Mouse (Mus musculus) forebrain, embryonic 13.5 days (tissue): ENCODE measurements around the gene Mccc1. TPM values are rescaled to one million over a fixed set of nuclear protein-coding genes. Genes with fewer than 3 reads are reported as not detected.

Experiments used
- ATAC-seq: fragments of 200-750 bp; cut with Nextera tagmentation; 2 replicates; pipeline ENCODE4 v1.8.0; 2017
- H3K27ac ChIP-seq: fragments of 300-500 bp; sonication (generic); 2 replicates; pipeline ENCODE4 v1.5.1; 2015; ENCODE audit warnings: inconsistent platforms, mild to moderate bottlenecking, moderate library complexity
- H3K27me3 ChIP-seq: fragments of 300-500 bp; sonication (generic); 2 replicates; pipeline ENCODE4 v1.6.1; 2015; ENCODE audit warnings: mild to moderate bottlenecking, inconsistent platforms
- H3K36me3 ChIP-seq: fragments of 300-500 bp; sonication (generic); 2 replicates; pipeline ENCODE4 v1.6.1; 2015; ENCODE audit warnings: mild to moderate bottlenecking, inconsistent platforms; ENCODE audit not compliant: poor library complexity, severe bottlenecking
- H3K4me1 ChIP-seq: fragments of 300-500 bp; sonication (generic); 2 replicates; pipeline ENCODE4 v1.6.1; 2015; ENCODE audit warnings: inconsistent platforms
- H3K4me2 ChIP-seq: fragments of 300-500 bp; sonication (generic); 2 replicates; pipeline ENCODE4 v1.6.1; 2015; ENCODE audit warnings: inconsistent platforms, mild to moderate bottlenecking, moderate library complexity
- H3K4me3 ChIP-seq: fragments of 300-500 bp; sonication (generic); 2 replicates; pipeline ENCODE4 v1.5.1; 2015; ENCODE audit warnings: mild to moderate bottlenecking, inconsistent platforms
- H3K9ac ChIP-seq: fragments of 300-500 bp; sonication (generic); 2 replicates; pipeline ENCODE4 v1.6.1; 2015; ENCODE audit warnings: mild to moderate bottlenecking, inconsistent platforms
- H3K9me3 ChIP-seq: fragments of 300-500 bp; sonication (generic); replicated peaks from 2 replicates; pipeline ENCODE4 v1.6.1; 2016; ENCODE audit warnings: inconsistent platforms
- WGBS: fragments of 180-500 bp; shearing (Covaris S2); methylation state at CpG from one replicate; pipeline ENCODE4 v1.1.7; 2015; 5-methylcytosine and 5-hydroxymethylcytosine counted together
- polyA plus RNA-seq: library from polyadenylated mRNA; unstranded; fragments of >200 nt; fragmentation: Nextera tagmentation; extraction: Ambion mirVana; gene quantifications from 2 replicates; pipeline ENCODE4 v1.2.1, GENCODE M21; 2015

Gene Mccc1
- polyA plus RNA-seq, 1 experiment from 2014 or later = 33.8 TPM

DNA sequence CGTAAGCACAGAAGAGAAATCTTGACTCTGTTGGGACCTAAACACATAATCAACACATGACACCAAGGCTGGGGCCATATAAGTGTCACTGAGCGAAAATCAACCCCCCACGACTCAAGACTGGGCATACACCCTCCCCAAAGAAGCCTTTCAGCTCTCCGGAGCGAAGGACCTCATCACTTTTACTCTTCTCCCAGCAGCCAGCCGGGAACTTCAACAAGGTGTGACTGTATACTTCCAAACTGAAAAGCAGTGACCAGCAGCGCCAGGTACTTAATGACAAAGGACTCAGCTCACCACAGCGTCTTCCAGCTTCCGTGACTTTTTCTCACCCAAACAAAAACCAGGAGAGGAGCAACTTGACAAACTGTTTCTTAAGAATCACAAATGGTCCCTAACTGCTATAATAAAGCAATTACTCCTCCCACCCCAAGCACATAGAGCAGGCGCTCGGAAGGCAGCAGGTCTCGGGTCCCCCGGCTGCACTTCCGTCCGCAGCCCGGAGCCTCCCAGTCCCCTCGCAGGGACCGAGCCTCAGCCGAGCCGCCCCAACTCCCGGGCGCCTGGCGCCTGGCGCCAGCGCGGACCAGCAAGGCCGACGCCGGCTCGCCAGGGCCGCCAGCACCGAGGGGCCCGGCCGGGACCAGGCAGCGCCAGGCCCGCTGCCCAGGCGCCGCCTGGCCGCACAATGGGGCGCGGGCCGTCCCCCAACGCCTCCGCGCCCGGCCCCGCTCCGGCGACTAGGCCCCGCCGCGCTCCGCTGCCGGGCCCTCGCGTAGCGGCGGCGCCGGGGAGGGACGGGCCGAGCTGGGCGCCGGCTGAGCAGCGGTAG is 68.4 kb downstream of the Mccc1 start:
- H3K27me3 ChIP-seq = no peaks in the 10 kb centered on the region
- no peaks in the 10 kb centered on the region for H3K9me3 ChIP-seq
- peak; percentile 83 for ATAC-seq
- under 1% methylated on average over 46 of the region's 65 CpGs for WGBS
- H3K27ac ChIP-seq = peak overlapping the region; percentile 91
- H3K4me1 ChIP-seq = peaks cover 32% of the 10 kb centered on the region
- peak overlapping the region; percentile 98 for H3K9ac ChIP-seq
- H3K36me3 ChIP-seq = no peaks in the 10 kb centered on the region
- peak overlapping the region; percentile 90 for H3K4me3 ChIP-seq
- peak overlapping the region; percentile 87 for H3K4me2 ChIP-seq

GRCm38 (mm10) chr3:35931359-35931758 is 69.1 kb downstream of the Mccc1 start:
- Histone ChIP-seq H3K4me2 (peak overlapping the region; percentile 87), H3K27ac (no peak overlapping the region)
- 38% methylated on average over 7 of the region's 7 CpGs for WGBS

DNA sequence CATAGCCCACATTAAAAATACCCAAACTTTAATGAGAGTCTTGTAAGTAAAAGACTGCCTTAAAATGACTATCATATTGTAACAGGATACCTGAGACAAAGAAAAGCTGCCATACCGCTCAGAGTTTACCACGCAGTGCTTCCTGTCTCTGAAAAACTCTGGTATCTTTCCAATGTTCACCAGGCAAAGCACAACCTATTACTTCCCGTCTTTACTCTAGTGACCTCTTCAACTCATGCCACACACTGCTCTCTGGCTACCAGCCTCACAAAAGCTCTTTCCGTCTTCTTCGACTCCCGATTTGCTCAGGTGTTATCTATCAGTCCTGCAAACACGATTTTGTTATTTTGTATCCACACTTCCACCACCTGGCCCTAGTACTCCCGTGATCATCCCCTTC is 70.6 kb downstream of the Mccc1 start:
- Histone ChIP-seq H3K27me3 (no peaks in the 10 kb centered on the region), H3K4me2 (no peak overlapping the region), H3K36me3 (no peaks in the 10 kb centered on the region), H3K4me1 (peaks cover 32% of the 10 kb centered on the region), H3K4me3 (no peak overlapping the region), H3K9ac (no peak overlapping the region), H3K27ac (no peak overlapping the region), H3K9me3 (no peaks in the 10 kb centered on the region)
- ATAC-seq = no peak
- 79% methylated on average over 8 of the region's 8 CpGs for WGBS

More at GRCm38 (mm10) chr3:35931359-35931758, 69.1 kb downstream of the Mccc1 start:
- no peaks in the 10 kb centered on the region for H3K36me3 ChIP-seq
- H3K4me1 ChIP-seq = peaks cover 32% of the 10 kb centered on the region
- no peaks in the 10 kb centered on the region for H3K9me3 ChIP-seq
- no peaks in the 10 kb centered on the region for H3K27me3 ChIP-seq
- no peak for ATAC-seq
- peak overlapping the region; percentile 90 for H3K4me3 ChIP-seq
- peak overlapping the region; percentile 98 for H3K9ac ChIP-seq

- WGBS = 60% methylated on average over 3 of the region's 3 CpGs
- Histone ChIP-seq H3K36me3 (no peaks in the 10 kb centered on the region), H3K4me1 (peaks cover 32% of the 10 kb centered on the region), H3K27me3 (no peaks in the 10 kb centered on the region), H3K4me3 (no peak overlapping the region), H3K9me3 (no peaks in the 10 kb centered on the region), H3K27ac (no peak overlapping the region), H3K9ac (no peak overlapping the region), H3K4me2 (no peak overlapping the region)
- ATAC-seq = no peak
Measured at GRCm38 (mm10) chr3:35929406-35929805, 71.1 kb downstream of the Mccc1 start.

DNA sequence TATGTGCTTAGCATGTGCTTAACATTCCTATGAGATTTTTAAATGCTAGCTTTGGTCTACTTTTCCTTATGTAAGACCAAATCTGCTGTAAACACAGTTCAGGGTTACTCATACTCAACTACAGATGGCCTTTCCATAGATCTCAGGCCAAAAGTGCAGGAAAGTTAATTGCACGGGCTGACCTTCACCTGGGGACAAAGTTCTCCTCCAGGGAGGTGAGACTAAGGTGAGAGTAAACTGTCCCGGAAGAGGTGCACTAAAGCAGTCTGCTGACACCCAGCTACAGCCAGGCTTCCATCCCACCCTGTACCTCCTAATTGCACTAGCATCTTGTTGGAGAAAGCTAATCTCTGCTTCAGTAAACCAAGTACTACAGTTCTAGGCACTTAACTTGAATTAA is 74.6 kb downstream of the Mccc1 start:
- Histone ChIP-seq H3K4me1 (peaks cover 23% of the 10 kb centered on the region), H3K27me3 (no peaks in the 10 kb centered on the region), H3K9me3 (no peaks in the 10 kb centered on the region), H3K4me3 (no peak overlapping the region), H3K4me2 (no peak overlapping the region), H3K36me3 (no peaks in the 10 kb centered on the region), H3K9ac (no peak overlapping the region), H3K27ac (no peak overlapping the region)
- no peak for ATAC-seq
- 90% methylated on average over 2 of the region's 2 CpGs for WGBS

DNA sequence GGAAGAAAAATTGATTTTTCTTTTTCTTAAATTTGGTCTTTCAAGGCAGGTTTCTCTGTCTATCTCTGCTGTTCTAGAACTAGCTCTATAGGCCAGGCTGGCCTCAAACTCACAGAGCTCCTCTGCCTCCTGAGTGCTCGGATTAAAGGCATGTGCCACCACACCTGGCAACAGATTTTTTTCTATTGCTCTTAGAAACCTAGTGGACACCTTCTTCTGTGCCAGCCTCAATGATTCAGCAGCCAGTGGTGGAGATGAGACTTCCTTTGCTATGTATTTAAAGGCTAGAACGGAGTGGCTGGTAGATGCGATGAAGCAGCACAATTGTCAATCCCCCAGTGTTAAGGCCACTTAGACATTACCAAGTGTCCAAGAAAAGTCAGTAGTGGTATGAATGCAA is 76.5 kb downstream of the Mccc1 start:
- H3K27me3 ChIP-seq = no peaks in the 10 kb centered on the region
- H3K36me3 ChIP-seq = no peaks in the 10 kb centered on the region
- no peaks in the 10 kb centered on the region for H3K9me3 ChIP-seq
- H3K27ac ChIP-seq = no peak overlapping the region
- WGBS = 78% methylated on average over 3 of the region's 3 CpGs
- H3K4me1 ChIP-seq = peaks cover 10% of the 10 kb centered on the region
- ATAC-seq = no peak
- no peak overlapping the region for H3K4me3 ChIP-seq
- H3K4me2 ChIP-seq = no peak overlapping the region
- H3K9ac ChIP-seq = no peak overlapping the region

- ATAC-seq = no peak
- H3K27me3 ChIP-seq = no peaks in the 10 kb centered on the region
- no peak overlapping the region for H3K4me2 ChIP-seq
- H3K36me3 ChIP-seq = no peaks in the 10 kb centered on the region
- peaks cover 10% of the 10 kb centered on the region for H3K4me1 ChIP-seq
- WGBS = 65% methylated on average over 7 of the region's 7 CpGs
- no peak overlapping the region; the same call in 1 of the 2 replicates for H3K9ac ChIP-seq
- H3K4me3 ChIP-seq = no peak overlapping the region
- no peaks in the 10 kb centered on the region for H3K9me3 ChIP-seq
- no peak overlapping the region for H3K27ac ChIP-seq
Measured at GRCm38 (mm10) chr3:35923495-35923894, 77.0 kb downstream of the Mccc1 start.

DNA sequence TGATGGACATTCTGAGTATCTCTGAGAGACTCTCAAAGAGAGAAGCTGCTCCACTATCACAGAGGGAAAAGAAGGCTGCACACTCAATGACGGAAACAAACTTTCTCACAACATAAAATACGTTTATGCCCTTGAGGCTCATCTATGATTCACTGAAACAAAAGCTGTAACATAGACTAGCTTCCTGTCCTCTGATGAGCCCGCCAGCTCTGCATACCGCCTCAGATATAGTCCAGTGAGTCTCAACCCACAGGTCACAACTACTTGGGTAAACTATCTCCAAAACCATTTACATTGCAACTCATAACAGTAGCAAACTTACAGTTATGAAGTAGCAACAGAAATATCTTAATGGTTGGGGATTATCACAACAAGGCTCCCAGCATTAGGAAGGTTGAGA is 78.0 kb downstream of the Mccc1 start:
- 87% methylated on average over 4 of the region's 4 CpGs for WGBS
- Histone ChIP-seq H3K4me1 (peaks cover 10% of the 10 kb centered on the region), H3K27me3 (no peaks in the 10 kb centered on the region), H3K9me3 (no peaks in the 10 kb centered on the region), H3K4me2 (no peak overlapping the region), H3K36me3 (peaks cover 10% of the 10 kb centered on the region; the same call in 1 of the 2 replicates), H3K9ac (no peak overlapping the region), H3K27ac (no peak overlapping the region), H3K4me3 (no peak overlapping the region)
- ATAC-seq = no peak

- peaks cover 47% of the 10 kb centered on the region for H3K36me3 ChIP-seq
- no peak for ATAC-seq
- no peak overlapping the region for H3K27ac ChIP-seq
- no peaks in the 10 kb centered on the region for H3K9me3 ChIP-seq
- H3K9ac ChIP-seq = no peak overlapping the region
- 86% methylated on average over 3 of the region's 3 CpGs for WGBS
- no peaks in the 10 kb centered on the region for H3K27me3 ChIP-seq
- no peak overlapping the region for H3K4me3 ChIP-seq
- H3K4me2 ChIP-seq = no peak overlapping the region
- peaks cover 7% of the 10 kb centered on the region; the same call in 1 of the 2 replicates for H3K4me1 ChIP-seq
Measured at GRCm38 (mm10) chr3:35918229-35918628, 82.2 kb downstream of the Mccc1 start.

Other genes with a start within 250 kb of the Mccc1 start
- gene Atp11b, start 246.6 kb downstream of the Mccc1 start, polyA plus RNA-seq = 20.4 and 23.5 TPM in 2 replicates
- gene Dcun1d1, start 63.2 kb downstream of the Mccc1 start, polyA plus RNA-seq = 114 and 127 TPM in 2 replicates
- gene Ccdc144b, start 52.9 kb upstream of the Mccc1 start, polyA plus RNA-seq = not detected in 2 replicates
- gene Acad9, start 65.3 kb upstream of the Mccc1 start, polyA plus RNA-seq = 85.3 and 88.1 TPM in 2 replicates
- gene D3Ertd254e, start 150.3 kb upstream of the Mccc1 start, polyA plus RNA-seq = 10.6 and 12.3 TPM in 2 replicates
- gene Qrfpr, start 221.6 kb upstream of the Mccc1 start, polyA plus RNA-seq = 2.0 and 2.6 TPM in 2 replicates